Mouse (Mus musculus) limb, embryonic 15.5 days (tissue): ENCODE results near the gene Irak3. TPM values are rescaled to one million over a fixed set of nuclear protein-coding genes. Genes with fewer than 3 reads are reported as not detected.
A peak's percentile ranks its signal among the peaks of the same experiment; 100 is the strongest.

ENCODE experiments used
- ATAC-seq: fragments of 200-750 bp; cut with Nextera tagmentation; 2 replicates; pipeline ENCODE4 v1.8.0; 2017; ENCODE audit warnings: low read depth, moderate TSS enrichment; ENCODE audit not compliant: insufficient number of reproducible peaks, low FRiP score, low TSS enrichment
- H3K27ac ChIP-seq: fragments of 300-500 bp; sonication (generic); 2 replicates; pipeline ENCODE4 v1.5.1; 2015; ENCODE audit warnings: moderate library complexity, mild to moderate bottlenecking, inconsistent platforms
- H3K27me3 ChIP-seq: fragments of 300-500 bp; sonication (generic); 2 replicates; pipeline ENCODE4 v1.6.1; 2015; ENCODE audit warnings: inconsistent platforms
- H3K36me3 ChIP-seq: fragments of 300-500 bp; sonication (generic); 2 replicates; pipeline ENCODE4 v1.6.1; 2015; ENCODE audit warnings: inconsistent platforms
- H3K4me1 ChIP-seq: fragments of 300-500 bp; sonication (generic); 2 replicates; pipeline ENCODE4 v1.6.1; 2015; ENCODE audit warnings: inconsistent platforms
- H3K4me2 ChIP-seq: fragments of 300-500 bp; sonication (generic); 2 replicates; pipeline ENCODE4 v1.6.1; 2015; ENCODE audit warnings: mild to moderate bottlenecking, inconsistent platforms
- H3K4me3 ChIP-seq: fragments of 300-500 bp; sonication (generic); 2 replicates; pipeline ENCODE4 v1.5.1; 2015; ENCODE audit warnings: mild to moderate bottlenecking, inconsistent platforms
- H3K9ac ChIP-seq: fragments of 300-500 bp; sonication (generic); 2 replicates; pipeline ENCODE4 v1.6.1; 2015; ENCODE audit warnings: inconsistent platforms
- H3K9me3 ChIP-seq: fragments of 300-500 bp; sonication (generic); 2 replicates; pipeline ENCODE4 v1.6.1; 2016; ENCODE audit warnings: inconsistent platforms
- WGBS: fragments of 180-500 bp; shearing (Covaris S2); methylation state at CpG from one replicate; pipeline ENCODE4 v1.1.7; 2015; 5-methylcytosine and 5-hydroxymethylcytosine counted together
- polyA plus RNA-seq: library from polyadenylated mRNA; unstranded; fragments of >200 nt; fragmentation: Nextera tagmentation; extraction: Ambion mirVana; gene quantifications from 2 replicates; pipeline ENCODE4 v1.2.1, GENCODE M21; 2015

Irak3 gene
- polyA plus RNA-seq, result 2.4 TPM in 2 replicates

DNA sequence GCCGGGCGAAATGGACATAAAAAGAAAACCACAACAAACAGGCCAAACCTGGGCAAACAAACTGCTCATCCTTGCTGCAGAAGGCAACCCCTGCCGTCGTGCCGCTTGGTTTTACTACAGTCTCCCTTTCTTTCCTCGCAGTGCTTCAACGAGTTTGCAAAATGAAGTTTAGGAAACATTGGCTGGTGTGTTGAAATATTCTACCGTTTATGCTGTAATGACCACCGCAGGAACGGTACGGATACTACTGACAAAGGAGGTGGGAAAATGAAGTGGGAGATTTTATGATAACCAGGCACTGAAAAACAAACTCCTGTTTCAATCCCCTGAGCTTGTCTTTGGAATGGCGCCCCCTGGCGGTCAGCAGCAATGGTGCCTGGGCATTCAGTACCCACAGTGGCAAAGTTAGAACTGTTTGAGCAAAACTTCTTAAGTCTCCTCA lies at the start of gene Irak3:
TSS of gene Irak3 (minus strand) at position 170 of the 442 bp plus-strand sequence.
- Histone ChIP-seq H3K4me1 (peaks cover 6% of the 10 kb centered on the region; the same call in 1 of the 2 replicates), H3K4me2 (peak within 1 kb of the TSS; percentile 95), H3K27me3 (peaks cover 6% of the 10 kb centered on the region; the same call in 1 of the 2 replicates), H3K9ac (peak within 1 kb of the TSS; percentile 42), H3K4me3 (peak within 1 kb of the TSS; percentile 60), H3K9me3 (no peaks in the 10 kb centered on the region), H3K36me3 (no peaks in the 10 kb centered on the region), H3K27ac (no peak within 1 kb of the TSS)
- no peak for ATAC-seq
- 2% methylated on average over 13 of the region's 13 CpGs for WGBS

GRCm38 (mm10) chr10:120250911-120251683 lies 49.2 kb upstream of the Irak3 start:
- Histone ChIP-seq H3K36me3 (no peaks in the 10 kb centered on the region), H3K9me3 (no peaks in the 10 kb centered on the region), H3K9ac (no peak overlapping the region), H3K4me3 (no peak overlapping the region), H3K4me1 (peaks cover 24% of the 10 kb centered on the region), H3K4me2 (no peak overlapping the region), H3K27ac (no peak overlapping the region), H3K27me3 (peaks cover 5% of the 10 kb centered on the region; the same call in 1 of the 2 replicates)
- 32% methylated on average over 11 of the region's 11 CpGs for whole genome bisulfite sequencing
- no peak for ATAC-seq

- Histone ChIP-seq H3K4me3 (no peak overlapping the region), H3K9me3 (no peaks in the 10 kb centered on the region), H3K9ac (no peak overlapping the region), H3K27me3 (no peaks in the 10 kb centered on the region), H3K4me1 (peaks cover 35% of the 10 kb centered on the region), H3K4me2 (peak overlapping the region; percentile 25), H3K27ac (peak overlapping the region; percentile 27; the same call in 1 of the 2 replicates), H3K36me3 (no peaks in the 10 kb centered on the region)
- ATAC-seq, result no peak
- 15% methylated on average over 9 of the region's 9 CpGs for WGBS
These were observed 45.2 kb upstream of the Irak3 start for GRCm38 (mm10) chr10:120246994-120247750.

GRCm38 (mm10) chr10:120245681-120246080 lies 43.8 kb upstream of the Irak3 start:
- no peaks in the 10 kb centered on the region for H3K27me3 ChIP-seq
- H3K36me3 ChIP-seq, result no peaks in the 10 kb centered on the region
- no peak for ATAC-seq
- no peak overlapping the region for H3K9ac ChIP-seq
- peaks cover 28% of the 10 kb centered on the region for H3K4me1 ChIP-seq
- no peak overlapping the region for H3K4me3 ChIP-seq
- 33% methylated on average over 5 of the region's 5 CpGs for WGBS
- H3K4me2 ChIP-seq, result peak overlapping the region; percentile 17; the same call in 1 of the 2 replicates
- H3K9me3 ChIP-seq, result no peaks in the 10 kb centered on the region
- no peak overlapping the region for H3K27ac ChIP-seq

- Histone ChIP-seq H3K9me3 (no peaks in the 10 kb centered on the region), H3K36me3 (no peaks in the 10 kb centered on the region), H3K27me3 (no peaks in the 10 kb centered on the region), H3K9ac (no peak overlapping the region), H3K4me1 (peaks cover 27% of the 10 kb centered on the region), H3K4me2 (no peak overlapping the region), H3K27ac (no peak overlapping the region), H3K4me3 (no peak overlapping the region)
- no peak for ATAC-seq
- WGBS, result 27% methylated on average over 6 of the region's 6 CpGs
These were observed 40.5 kb upstream of the Irak3 start for GRCm38 (mm10) chr10:120242421-120242820.

DNA sequence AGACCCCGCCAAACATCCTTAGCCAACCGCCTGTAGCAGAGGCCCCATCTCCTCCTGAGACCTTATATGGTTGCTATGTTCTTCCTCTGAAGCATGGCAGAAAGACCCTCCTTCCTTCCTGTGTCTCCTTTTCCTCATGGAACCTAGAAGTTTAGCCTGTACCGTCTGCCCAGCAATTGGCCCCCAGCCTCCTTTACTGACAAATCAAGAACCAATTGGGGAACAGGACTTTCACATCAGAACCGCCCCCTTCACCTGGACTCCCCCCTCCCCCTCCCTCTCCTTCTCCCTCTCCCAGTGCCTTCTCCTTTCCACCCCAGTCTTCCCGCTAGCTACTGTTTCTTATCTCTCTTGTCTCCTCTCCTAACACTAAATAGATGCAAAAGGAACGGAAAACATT lies 37.5 kb upstream of the Irak3 start:
- ATAC-seq, result no peak
- WGBS, result 68% methylated on average over 6 of the region's 6 CpGs
- H3K27me3 ChIP-seq, result no peaks in the 10 kb centered on the region
- no peaks in the 10 kb centered on the region for H3K9me3 ChIP-seq
- no peak overlapping the region for H3K9ac ChIP-seq
- no peak overlapping the region for H3K27ac ChIP-seq
- H3K4me1 ChIP-seq, result peaks cover 10% of the 10 kb centered on the region; the same call in 1 of the 2 replicates
- no peak overlapping the region for H3K4me3 ChIP-seq
- no peak overlapping the region for H3K4me2 ChIP-seq
- no peaks in the 10 kb centered on the region for H3K36me3 ChIP-seq

- no peak overlapping the region for H3K4me2 ChIP-seq
- H3K4me1 ChIP-seq, result peaks cover 13% of the 10 kb centered on the region; the same call in 1 of the 2 replicates
- no peaks in the 10 kb centered on the region for H3K9me3 ChIP-seq
- WGBS, result 91% methylated on average over 8 of the region's 8 CpGs
- ATAC-seq, result no peak
- no peaks in the 10 kb centered on the region for H3K36me3 ChIP-seq
- H3K27ac ChIP-seq, result no peak overlapping the region
- H3K27me3 ChIP-seq, result no peaks in the 10 kb centered on the region
- no peak overlapping the region for H3K9ac ChIP-seq
- no peak overlapping the region for H3K4me3 ChIP-seq
These were observed 36.3 kb upstream of the Irak3 start for GRCm38 (mm10) chr10:120238241-120238640.

DNA sequence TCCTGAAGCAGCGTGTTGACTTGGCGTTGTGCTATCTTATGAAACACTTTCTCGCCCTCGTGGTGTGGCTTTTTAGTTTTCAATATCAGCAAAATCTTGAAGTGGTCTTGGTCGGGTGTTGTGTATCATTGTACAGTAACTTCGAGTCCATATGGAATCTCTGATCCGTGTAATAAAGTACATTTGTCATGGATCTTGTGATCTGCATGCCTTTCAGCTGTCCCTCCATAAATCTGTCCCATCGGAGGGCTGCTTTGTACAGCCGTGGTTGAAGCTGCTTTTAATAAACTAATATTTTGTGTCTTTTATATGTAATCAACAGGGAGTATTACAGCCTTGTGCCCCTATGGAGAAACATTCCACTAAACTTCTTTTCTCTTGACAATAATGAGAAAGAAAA lies 34.9 kb upstream of the Irak3 start:
- no peak; the same call in 1 of the 2 replicates for ATAC-seq
- no peak overlapping the region for H3K27ac ChIP-seq
- H3K36me3 ChIP-seq, result 0 out of 2 replicates have a peak, but pooled peaks cover 3% of the 10 kb centered on the region
- H3K4me1 ChIP-seq, result 0 out of 2 replicates have a peak, but pooled peaks cover 5% of the 10 kb centered on the region
- 49% methylated on average over 9 of the region's 9 CpGs for WGBS
- H3K27me3 ChIP-seq, result no peaks in the 10 kb centered on the region
- no peak overlapping the region for H3K4me2 ChIP-seq
- H3K9me3 ChIP-seq, result no peaks in the 10 kb centered on the region
- H3K9ac ChIP-seq, result no peak overlapping the region
- no peak overlapping the region for H3K4me3 ChIP-seq

- H3K9ac ChIP-seq, result no peak overlapping the region
These were observed 31.9 kb upstream of the Irak3 start for GRCm38 (mm10) chr10:120233655-120234367.

DNA sequence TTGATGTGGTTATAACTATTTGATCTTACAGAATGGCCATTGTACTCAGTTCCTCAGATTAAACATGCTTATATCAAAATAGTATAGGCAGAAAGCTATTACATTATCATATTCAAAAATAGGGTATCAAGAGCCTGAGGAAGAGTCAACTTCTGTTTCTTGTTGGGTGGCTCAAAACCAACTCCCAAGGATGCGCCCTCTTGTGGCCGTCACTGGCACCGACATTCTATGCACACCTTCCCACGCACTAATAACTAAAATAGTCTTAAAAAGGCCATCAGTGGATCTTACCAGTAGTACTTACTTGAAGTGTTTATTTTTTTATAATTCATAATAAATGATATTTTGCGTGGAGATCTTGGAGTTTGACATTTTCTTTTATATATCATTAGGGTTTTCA lies 29.8 kb upstream of the Irak3 start:
- H3K4me1 ChIP-seq, result peaks cover 15% of the 10 kb centered on the region
- ATAC-seq, result no peak
- no peak overlapping the region for H3K4me2 ChIP-seq
- H3K27me3 ChIP-seq, result no peaks in the 10 kb centered on the region
- no peaks in the 10 kb centered on the region for H3K9me3 ChIP-seq
- WGBS, result 40% methylated on average over 5 of the region's 5 CpGs
- peaks cover 28% of the 10 kb centered on the region for H3K36me3 ChIP-seq
- H3K4me3 ChIP-seq, result no peak overlapping the region
- H3K27ac ChIP-seq, result no peak overlapping the region
- H3K9ac ChIP-seq, result no peak overlapping the region

More at GRCm38 (mm10) chr10:120233655-120234367, 31.9 kb upstream of the Irak3 start:
- peak overlapping the region; percentile 27; the same call in 1 of the 2 replicates for H3K4me2 ChIP-seq
- H3K27me3 ChIP-seq, result no peaks in the 10 kb centered on the region
- H3K27ac ChIP-seq, result no peak overlapping the region
- 0 out of 2 replicates have a peak, but pooled peaks cover 9% of the 10 kb centered on the region for H3K4me1 ChIP-seq
- no peak overlapping the region for H3K4me3 ChIP-seq
- 25% methylated on average over 18 of the region's 18 CpGs for WGBS
- ATAC-seq, result no peak
- no peaks in the 10 kb centered on the region for H3K9me3 ChIP-seq
- peaks cover 24% of the 10 kb centered on the region for H3K36me3 ChIP-seq

DNA sequence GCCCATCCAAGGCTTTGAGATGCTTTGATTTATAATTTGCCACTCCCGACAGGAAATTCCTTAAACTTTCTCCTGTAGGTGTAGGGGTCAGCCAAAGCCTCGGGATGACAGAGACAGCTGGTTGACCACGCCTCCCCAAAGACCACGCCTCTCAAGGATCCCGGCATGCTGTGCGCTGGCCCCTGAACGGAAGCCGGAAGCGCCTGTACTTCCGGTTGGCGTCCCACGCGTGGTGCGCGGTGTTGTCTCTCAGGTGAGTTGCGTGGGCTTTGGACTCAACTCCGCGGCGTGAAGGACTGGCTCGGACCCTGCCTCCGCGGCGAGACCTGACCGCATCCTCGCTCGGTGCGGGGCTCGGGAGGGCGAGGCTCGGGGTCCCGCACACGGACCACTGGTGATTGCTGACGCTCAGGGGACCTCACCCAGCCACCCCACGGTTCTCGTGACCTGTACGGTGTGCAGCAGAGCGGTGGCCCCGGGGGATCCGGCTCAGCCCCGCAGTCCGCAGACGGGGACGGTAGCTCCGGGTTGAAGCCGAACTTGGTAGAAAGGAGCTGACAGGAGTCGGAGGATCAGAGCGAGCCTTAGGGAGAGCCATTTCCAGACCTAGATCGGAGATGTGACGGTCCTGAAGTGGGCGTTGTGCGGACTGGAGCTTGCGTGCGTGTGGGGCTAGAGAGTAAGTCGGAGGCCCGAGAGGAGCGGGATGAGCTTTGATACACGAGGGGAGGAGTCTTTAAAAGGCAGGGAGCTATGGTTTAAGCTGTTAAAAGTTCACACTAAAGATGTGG lies 25.1 kb upstream of the Irak3 start, which contains the start of gene Llph:
TSS of gene Llph (plus strand) at position 200 of the 791 bp plus-strand sequence.
- WGBS, result under 1% methylated on average over 57 of the region's 57 CpGs
- peak; percentile 82 for ATAC-seq
- peak within 1 kb of the TSS; percentile 73 for H3K27ac ChIP-seq

More for the DNA sequence above, 25.1 kb upstream of the Irak3 start, which contains the start of gene Llph:
- Histone ChIP-seq H3K9ac (peak within 1 kb of the TSS; percentile 79), H3K36me3 (peaks cover 30% of the 10 kb centered on the region), H3K9me3 (no peaks in the 10 kb centered on the region), H3K4me2 (peak within 1 kb of the TSS; percentile 74), H3K4me3 (peak within 1 kb of the TSS; percentile 100), H3K27me3 (no peaks in the 10 kb centered on the region), H3K4me1 (peaks cover 14% of the 10 kb centered on the region)
